Mouse (Mus musculus) megakaryocyte, embryonic 14.5 days (primary cell): ENCODE data around the gene Gm49380.

Source experiments
- FLI1 ChIP-seq: IDR thresholded peaks from 2 replicates; pipeline ENCODE4 v1.6.1; 2012; ENCODE audit warnings: low read length, inconsistent platforms, mixed read lengths
- GATA1 ChIP-seq: IDR thresholded peaks from 3 replicates; pipeline ENCODE4 v1.6.1; 2012; ENCODE audit warnings: mixed read lengths, low read length, inconsistent platforms, borderline replicate concordance

- TF ChIP-seq GATA1 (no peak), FLI1 (no peak)
These were observed 42.5 kb downstream of the Gm49380 start for GRCm38 (mm10) chr9:44070844-44071231.
